Mouse (Mus musculus) G1E-ER4 (cell line): Measurements from ENCODE around the gene Glyatl3. TPM values are rescaled to one million over a fixed set of nuclear protein-coding genes. Genes with fewer than 3 reads are reported as not detected.
A peak's percentile ranks its signal among the peaks of the same experiment; 100 is the strongest.

ENCODE experiments used
- GATA1 ChIP-seq: IDR thresholded peaks from one replicate; pipeline ENCODE4 v1.8.0; 2012; ENCODE audit warnings: low read length, inconsistent platforms
- polyA plus RNA-seq: library from polyadenylated mRNA; stranded (reverse); fragments of >175 nt; gene quantifications from 2 replicates; pipeline ENCODE4 v1.2.3, GENCODE M21; 2012

The Glyatl3 gene
- polyA plus RNA-seq, result not detected in 2 replicates

GRCm38 (mm10) chr17:40914250-40914649 lies at the start of gene Glyatl3:
Glyatl3 (minus strand) TSS chr17:40914350.
- TF ChIP-seq GATA1, result no peak

- TF ChIP-seq GATA1, result no peak
Observed at GRCm38 (mm10) chr17:40948518-40948917, 34.4 kb upstream of the Glyatl3 start.

GRCm38 (mm10) chr17:40934420-40935231 lies 20.5 kb upstream of the Glyatl3 start, which contains the start of the genes Mut and Cenpq:
Mut (plus strand) TSS chr17:40934685.
Cenpq (minus strand) TSS chr17:40935047.
- no peak for TF ChIP-seq GATA1

- no peak for TF ChIP-seq GATA1
Observed at GRCm38 (mm10) chr17:40933985-40934384, 19.8 kb upstream of the Glyatl3 start.

GRCm38 (mm10) chr17:40915499-40915898 lies 1.3 kb upstream of the Glyatl3 start:
- no peak for TF ChIP-seq GATA1

- TF ChIP-seq GATA1, result no peak
Observed at GRCm38 (mm10) chr17:40904721-40905154, 9.4 kb downstream of the Glyatl3 start.

- no peak for TF ChIP-seq GATA1
Observed at GRCm38 (mm10) chr17:40904056-40904597, 10.0 kb downstream of the Glyatl3 start.

- no peak for TF ChIP-seq GATA1
Observed at GRCm38 (mm10) chr17:40903345-40903744, 10.8 kb downstream of the Glyatl3 start.

GRCm38 (mm10) chr17:40899783-40900363 lies 14.3 kb downstream of the Glyatl3 start:
- no peak for TF ChIP-seq GATA1

GRCm38 (mm10) chr17:40896863-40897262 lies 17.3 kb downstream of the Glyatl3 start:
- TF ChIP-seq GATA1, result no peak

- no peak for TF ChIP-seq GATA1
Observed at GRCm38 (mm10) chr17:40887849-40888536, 26.2 kb downstream of the Glyatl3 start.

- no peak for TF ChIP-seq GATA1
Observed at GRCm38 (mm10) chr17:40885155-40885554, 29.0 kb downstream of the Glyatl3 start.

- TF ChIP-seq GATA1, result peak; percentile 32
Observed at GRCm38 (mm10) chr17:40882172-40882571, 32.0 kb downstream of the Glyatl3 start.

GRCm38 (mm10) chr17:40879924-40880691 lies 34.0 kb downstream of the Glyatl3 start, which contains the start of gene 9130008F23Rik:
9130008F23Rik (minus strand) TSS chr17:40880559.
- no peak for TF ChIP-seq GATA1

- TF ChIP-seq GATA1, result no peak
Observed at GRCm38 (mm10) chr17:40879528-40879923, 34.6 kb downstream of the Glyatl3 start.
